Mouse (Mus musculus) hindbrain, embryonic 12.5 days (tissue): ENCODE measurements at regions not wholly inside any gene's neighbourhood (a gene's known extent, or its start where the extent isn't known, plus 50 kb on each side); places are given as distances from the start of the nearest gene placed in this dataset.

Experiments
- ATAC-seq: fragments of 200-750 bp; cut with Nextera tagmentation; 2 replicates; pipeline ENCODE4 v1.8.0; 2017; ENCODE audit warnings: moderate TSS enrichment; ENCODE audit not compliant: low FRiP score
- H3K27ac ChIP-seq: fragments of 300-500 bp; sonication (generic); 2 replicates; pipeline ENCODE4 v1.5.1; 2016; ENCODE audit warnings: mild to moderate bottlenecking
- H3K27me3 ChIP-seq: fragments of 300-500 bp; sonication (generic); 2 replicates; pipeline ENCODE4 v1.6.1; 2016; ENCODE audit warnings: mild to moderate bottlenecking
- H3K36me3 ChIP-seq: fragments of 300-500 bp; sonication (generic); 2 replicates; pipeline ENCODE4 v1.6.1; 2016; ENCODE audit warnings: mild to moderate bottlenecking
- H3K4me1 ChIP-seq: fragments of 300-500 bp; sonication (generic); 2 replicates; pipeline ENCODE4 v1.6.1; 2016
- H3K4me2 ChIP-seq: fragments of 300-500 bp; sonication (generic); replicated peaks from 2 replicates; pipeline ENCODE4 v1.6.1; 2016; ENCODE audit warnings: mild to moderate bottlenecking
- H3K4me3 ChIP-seq: fragments of 300-500 bp; sonication (generic); 2 replicates; pipeline ENCODE4 v1.5.1; 2016; ENCODE audit warnings: mild to moderate bottlenecking
- H3K9ac ChIP-seq: fragments of 300-500 bp; sonication (generic); 2 replicates; pipeline ENCODE4 v1.6.1; 2016; ENCODE audit warnings: mild to moderate bottlenecking, moderate library complexity
- H3K9me3 ChIP-seq: fragments of 300-500 bp; sonication (generic); replicated peaks from 2 replicates; pipeline ENCODE4 v1.6.1; 2016; ENCODE audit warnings: mild to moderate bottlenecking
- WGBS: fragments of 180-500 bp; shearing (Covaris S2); methylation state at CpG from one replicate; pipeline ENCODE4 v1.1.7; 2016; 5-methylcytosine and 5-hydroxymethylcytosine counted together

DNA sequence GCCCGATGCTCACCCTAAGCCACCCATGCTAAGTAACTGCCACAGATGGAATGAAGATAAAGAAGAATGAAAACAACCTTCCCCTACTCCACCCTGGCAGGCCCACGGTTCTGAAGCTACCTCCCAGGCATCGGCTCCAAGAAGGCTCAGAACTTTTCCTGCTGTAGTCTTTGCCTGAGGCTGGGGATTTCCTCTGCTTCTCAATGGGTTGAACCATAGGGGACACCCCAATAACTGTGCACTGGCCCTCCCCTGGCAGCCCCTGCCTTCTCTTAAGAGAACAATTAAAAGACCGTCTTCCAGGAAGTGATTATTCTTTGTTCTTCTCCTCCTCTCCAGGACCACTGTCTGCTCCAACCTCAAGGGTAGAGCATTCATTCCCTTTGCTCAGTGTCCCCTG, 191.9 kb downstream of the Maf start:
- ATAC-seq: no peak
- H3K9me3 ChIP-seq: 0 out of 2 replicates have a peak, but pooled peaks cover 4% of the 10 kb centered on the region
- no peak overlapping the region for H3K4me2 ChIP-seq
- 78% methylated on average over 4 of the region's 4 CpGs for WGBS
- H3K4me3 ChIP-seq: no peak overlapping the region
- no peak overlapping the region for H3K9ac ChIP-seq
- H3K36me3 ChIP-seq: no peaks in the 10 kb centered on the region
- H3K27ac ChIP-seq: no peak overlapping the region
- no peaks in the 10 kb centered on the region for H3K27me3 ChIP-seq
- no peaks in the 10 kb centered on the region for H3K4me1 ChIP-seq

DNA sequence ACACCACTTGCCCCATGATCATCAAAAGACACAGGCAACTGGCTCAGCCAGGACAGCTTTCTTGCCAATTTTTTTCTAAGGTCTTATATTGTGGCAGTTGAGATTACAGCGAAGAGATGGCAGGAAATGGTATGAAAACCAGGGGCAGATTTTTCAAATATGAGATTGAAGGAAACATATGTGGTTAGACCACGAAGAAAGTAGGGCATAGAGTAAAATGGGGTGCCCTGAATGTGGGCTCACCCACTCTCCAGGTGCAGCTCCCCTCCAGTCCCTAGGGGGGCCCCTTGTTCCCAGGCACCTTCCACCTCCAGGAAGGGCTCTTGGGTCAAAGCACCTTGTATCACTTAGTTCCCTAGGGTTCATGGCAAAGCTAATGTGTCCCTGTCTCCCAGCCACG, 193.1 kb downstream of the Maf start:
- Histone ChIP-seq H3K4me2 (no peak overlapping the region), H3K9ac (no peak overlapping the region), H3K27ac (no peak overlapping the region), H3K4me1 (no peaks in the 10 kb centered on the region), H3K27me3 (no peaks in the 10 kb centered on the region), H3K4me3 (no peak overlapping the region), H3K9me3 (no peaks in the 10 kb centered on the region), H3K36me3 (no peaks in the 10 kb centered on the region)
- no peak for ATAC-seq
- WGBS: 84% methylated on average over 3 of the region's 3 CpGs

DNA sequence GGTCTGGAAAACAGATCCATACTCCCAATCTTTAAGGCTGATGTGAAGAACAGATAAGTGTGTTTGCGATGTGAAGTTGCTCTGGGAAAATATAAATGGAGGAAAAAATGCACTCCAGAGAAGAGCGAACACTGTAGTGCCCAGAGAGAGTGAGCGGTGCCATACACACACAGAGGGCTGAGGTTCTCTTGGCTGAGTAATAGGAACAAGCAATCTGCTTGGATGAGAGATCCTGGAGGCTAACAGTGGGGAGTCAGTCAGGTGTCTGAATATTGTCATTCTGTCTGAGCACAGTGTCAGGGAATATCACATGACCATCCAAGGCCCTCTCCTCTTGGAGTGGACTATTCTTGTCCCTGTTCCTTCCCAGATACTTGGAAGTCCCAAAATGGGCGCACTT, 200.4 kb downstream of the Maf start:
- Histone ChIP-seq H3K9ac (no peak overlapping the region), H3K4me2 (no peak overlapping the region), H3K4me1 (no peaks in the 10 kb centered on the region), H3K36me3 (no peaks in the 10 kb centered on the region), H3K27ac (no peak overlapping the region), H3K27me3 (no peaks in the 10 kb centered on the region), H3K4me3 (no peak overlapping the region), H3K9me3 (no peaks in the 10 kb centered on the region)
- no peak for ATAC-seq
- WGBS: 92% methylated on average over 4 of the region's 4 CpGs

DNA sequence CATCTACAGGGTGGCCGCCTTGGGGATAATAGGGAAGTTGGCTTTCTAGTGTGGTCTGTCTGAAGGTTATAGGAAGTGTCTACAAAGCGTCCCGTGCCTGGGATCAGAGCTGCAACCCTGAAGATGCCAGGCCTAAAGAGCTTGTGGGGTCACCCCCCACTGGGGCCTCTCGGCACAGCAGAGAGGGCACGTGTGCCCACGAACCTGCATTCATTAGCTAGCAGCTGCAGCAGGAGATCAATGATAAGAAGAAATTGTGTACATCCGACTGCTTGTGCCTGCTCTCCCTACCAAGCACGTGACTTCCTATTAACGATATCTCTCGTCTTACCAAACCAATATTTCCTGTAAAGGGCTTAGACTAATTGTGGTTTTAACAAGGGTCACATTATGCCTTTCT, 200.9 kb downstream of the Maf start:
- no peak overlapping the region for H3K4me3 ChIP-seq

DNA sequence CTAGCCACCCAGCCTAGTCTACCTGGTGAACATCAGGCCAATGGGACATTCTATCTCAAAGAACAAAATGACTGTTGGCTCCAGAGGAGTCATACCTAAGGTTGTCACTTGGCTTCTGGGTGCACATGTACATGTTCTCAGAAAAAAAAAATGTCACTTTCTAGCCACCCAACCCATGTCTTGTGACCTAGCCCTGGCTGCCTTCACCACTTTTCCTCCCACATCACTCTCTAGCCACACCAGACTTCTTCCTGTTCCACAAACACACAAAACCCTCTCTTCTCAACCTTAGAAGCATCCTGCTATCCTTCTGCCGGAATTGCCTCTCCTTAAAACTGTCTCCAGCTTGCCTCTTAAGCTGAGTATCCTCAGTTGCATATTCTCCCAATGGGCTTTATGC, 211.6 kb downstream of the Maf start:
- no peak for ATAC-seq
- Histone ChIP-seq H3K4me3 (no peak overlapping the region), H3K27ac (no peak overlapping the region), H3K9ac (no peak overlapping the region), H3K27me3 (no peaks in the 10 kb centered on the region), H3K36me3 (no peaks in the 10 kb centered on the region), H3K4me1 (no peaks in the 10 kb centered on the region), H3K9me3 (no peaks in the 10 kb centered on the region), H3K4me2 (no peak overlapping the region)
- 76% methylated on average over 1 of the region's 1 CpGs for WGBS

More for the DNA sequence above, 200.9 kb downstream of the Maf start:
- Histone ChIP-seq H3K27me3 (no peaks in the 10 kb centered on the region), H3K27ac (no peak overlapping the region), H3K9me3 (no peaks in the 10 kb centered on the region), H3K36me3 (no peaks in the 10 kb centered on the region), H3K4me1 (no peaks in the 10 kb centered on the region), H3K9ac (no peak overlapping the region), H3K4me2 (no peak overlapping the region)
- no peak for ATAC-seq
- 73% methylated on average over 10 of the region's 10 CpGs for WGBS

DNA sequence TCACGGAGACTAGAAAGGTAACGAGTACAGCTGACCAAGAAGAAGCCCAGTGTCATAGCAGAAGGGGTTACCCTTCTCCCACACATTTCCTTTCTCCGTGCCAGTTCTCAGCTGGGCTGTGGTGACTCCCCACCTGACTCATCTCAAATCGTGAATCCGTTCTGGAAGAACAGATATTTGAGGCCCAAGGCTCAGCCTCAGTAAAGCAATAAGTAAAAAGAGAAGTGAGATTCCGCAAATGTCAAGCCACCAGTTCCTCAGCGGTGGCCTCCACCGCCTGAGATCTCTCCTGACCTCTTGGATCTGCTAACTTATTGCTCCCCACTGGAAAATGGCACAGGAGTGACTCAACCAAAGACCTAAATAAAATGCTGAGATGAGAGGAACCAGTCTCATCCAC, 213.2 kb downstream of the Maf start:
- Histone ChIP-seq H3K9me3 (no peaks in the 10 kb centered on the region), H3K4me3 (no peak overlapping the region), H3K4me1 (no peaks in the 10 kb centered on the region), H3K36me3 (no peaks in the 10 kb centered on the region), H3K9ac (no peak overlapping the region), H3K4me2 (no peak overlapping the region), H3K27ac (no peak overlapping the region), H3K27me3 (no peaks in the 10 kb centered on the region)
- no peak for ATAC-seq
- WGBS: 94% methylated on average over 8 of the region's 8 CpGs

DNA sequence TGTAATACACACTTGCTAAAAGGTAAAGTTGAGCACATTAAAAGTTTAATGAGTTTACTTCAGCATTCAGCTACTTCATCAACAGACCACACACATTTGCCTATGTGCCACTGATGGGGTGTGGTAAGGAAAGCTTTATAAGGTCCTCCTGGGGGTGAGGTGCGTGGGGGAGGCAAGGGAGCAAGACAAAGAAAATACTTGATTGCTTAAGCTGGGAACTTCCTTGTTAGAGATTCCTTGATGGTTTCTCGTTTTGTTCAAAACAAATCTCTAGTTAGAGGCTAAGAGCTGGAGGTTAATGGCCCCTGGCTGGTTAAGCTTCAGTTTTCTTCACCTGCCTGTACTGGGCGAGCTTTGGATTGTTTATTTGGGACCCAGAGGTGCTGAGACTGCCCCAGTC, 220.7 kb downstream of the Maf start:
- ATAC-seq: no peak
- H3K9ac ChIP-seq: no peak overlapping the region
- H3K36me3 ChIP-seq: no peaks in the 10 kb centered on the region
- no peak overlapping the region for H3K4me3 ChIP-seq
- WGBS: 41% methylated on average over 3 of the region's 3 CpGs
- H3K27ac ChIP-seq: no peak overlapping the region
- no peak overlapping the region for H3K4me2 ChIP-seq
- no peaks in the 10 kb centered on the region for H3K27me3 ChIP-seq
- no peaks in the 10 kb centered on the region for H3K9me3 ChIP-seq
- H3K4me1 ChIP-seq: peaks cover 7% of the 10 kb centered on the region; the same call in 1 of the 2 replicates

DNA sequence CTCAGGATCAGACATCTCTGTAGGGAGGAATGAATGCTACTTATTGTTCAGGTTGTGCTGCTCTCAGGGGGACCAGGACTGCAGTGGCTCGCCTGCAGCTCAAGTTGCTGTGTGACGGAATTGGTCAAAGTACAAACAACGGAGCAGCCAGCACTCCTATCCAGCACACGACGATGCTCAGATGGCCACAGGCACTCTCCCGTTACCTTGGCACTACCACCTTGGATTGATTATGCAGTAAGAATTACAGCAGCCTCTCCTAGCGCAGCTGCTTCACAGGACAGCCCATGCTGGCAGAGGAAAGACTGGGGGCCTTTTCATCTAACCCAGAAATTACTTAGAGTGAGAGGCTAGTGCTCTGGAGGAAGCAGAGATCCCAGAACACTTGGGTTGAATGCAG, 226.5 kb downstream of the Maf start:
- Histone ChIP-seq H3K36me3 (no peaks in the 10 kb centered on the region), H3K9me3 (no peaks in the 10 kb centered on the region), H3K4me2 (no peak overlapping the region), H3K9ac (no peak overlapping the region), H3K4me3 (no peak overlapping the region), H3K4me1 (peaks cover 9% of the 10 kb centered on the region), H3K27me3 (no peaks in the 10 kb centered on the region), H3K27ac (no peak overlapping the region)
- WGBS: 43% methylated on average over 7 of the region's 7 CpGs
- no peak for ATAC-seq

DNA sequence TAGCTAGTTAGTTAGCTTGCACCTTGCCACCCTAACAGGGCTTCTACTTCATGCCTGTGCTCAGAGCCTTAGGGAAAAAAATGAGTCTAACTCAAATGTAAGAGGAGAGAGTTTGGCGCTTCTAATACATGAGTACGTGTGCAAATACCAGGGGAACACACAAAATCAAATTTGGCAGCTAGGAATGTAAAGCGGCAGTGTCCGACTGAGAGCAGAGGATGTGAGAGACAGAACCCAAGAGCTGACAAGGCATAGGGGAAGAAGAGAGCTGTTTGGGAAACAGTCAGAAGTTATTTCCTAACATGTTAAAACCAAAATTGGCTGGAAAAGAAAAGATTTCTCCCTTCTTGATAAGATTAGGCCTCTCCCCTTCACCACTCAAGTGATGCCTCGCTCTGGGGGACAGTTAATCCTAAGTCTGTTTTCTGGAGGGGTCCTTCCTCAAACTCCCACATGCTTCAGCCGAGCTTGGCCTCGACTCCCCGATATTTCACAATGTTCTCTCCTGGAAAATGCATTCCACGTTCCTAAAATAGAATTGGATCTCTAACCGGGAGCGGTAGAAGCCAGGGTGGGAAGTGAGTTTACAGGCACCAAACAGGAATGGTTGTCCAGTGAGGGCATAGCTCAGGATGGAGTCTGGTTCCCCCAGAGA, 229.1 kb downstream of the Maf start:
- Histone ChIP-seq H3K9me3 (no peaks in the 10 kb centered on the region), H3K27me3 (no peaks in the 10 kb centered on the region), H3K27ac (no peak overlapping the region), H3K4me1 (peaks cover 9% of the 10 kb centered on the region), H3K9ac (no peak overlapping the region), H3K4me3 (no peak overlapping the region), H3K36me3 (no peaks in the 10 kb centered on the region), H3K4me2 (no peak overlapping the region)
- ATAC-seq: no peak
- 78% methylated on average over 11 of the region's 11 CpGs for WGBS

DNA sequence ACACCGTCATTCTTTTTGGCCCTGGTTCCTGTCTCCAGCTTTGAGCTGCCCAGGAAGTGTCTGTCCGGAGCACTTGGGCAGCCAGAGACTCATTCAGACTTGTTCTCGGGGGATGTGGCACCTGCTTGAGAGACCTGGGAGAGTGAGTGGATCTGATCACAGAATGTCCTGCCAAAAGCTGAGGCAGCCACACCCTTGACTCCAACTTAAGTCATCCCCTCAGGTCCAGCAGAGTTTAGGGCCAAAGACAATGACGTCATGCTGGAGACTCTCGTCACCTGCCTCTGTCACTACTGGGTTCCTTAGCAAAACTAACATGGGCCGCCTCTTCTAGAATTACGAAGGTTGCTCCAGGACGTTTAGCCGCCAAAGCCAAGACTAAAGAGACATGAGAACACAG, 231.5 kb downstream of the Maf start:
- Histone ChIP-seq H3K4me1 (peaks cover 6% of the 10 kb centered on the region), H3K4me3 (no peak overlapping the region), H3K27ac (no peak overlapping the region), H3K9me3 (no peaks in the 10 kb centered on the region), H3K36me3 (no peaks in the 10 kb centered on the region), H3K4me2 (no peak overlapping the region), H3K9ac (no peak overlapping the region), H3K27me3 (0 out of 2 replicates have a peak, but pooled peaks cover 5% of the 10 kb centered on the region)
- 87% methylated on average over 9 of the region's 9 CpGs for WGBS
- ATAC-seq: no peak

DNA sequence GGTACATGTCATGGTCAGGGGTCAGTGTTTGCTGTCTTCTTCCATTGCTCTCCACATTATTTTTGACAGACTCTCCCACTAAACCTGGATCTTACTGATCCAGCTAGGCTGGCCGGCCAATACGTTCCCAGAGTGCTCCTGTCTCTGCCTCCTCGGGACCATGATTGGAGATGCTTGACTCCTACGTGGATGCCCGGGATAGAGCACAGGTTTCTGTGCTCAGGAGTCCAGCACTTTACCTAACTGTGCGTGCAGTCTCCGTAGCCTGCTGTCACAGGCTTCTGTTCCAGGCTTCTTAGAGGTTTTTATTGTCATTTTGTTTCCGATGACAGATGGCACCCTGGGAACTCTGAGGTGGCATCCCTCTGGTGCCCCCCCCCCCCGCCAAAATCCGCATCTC, 232.4 kb downstream of the Maf start:
- H3K27me3 ChIP-seq: 0 out of 2 replicates have a peak, but pooled peaks cover 5% of the 10 kb centered on the region
- no peak overlapping the region for H3K9ac ChIP-seq
- no peak for ATAC-seq
- H3K4me1 ChIP-seq: no peaks in the 10 kb centered on the region
- H3K9me3 ChIP-seq: no peaks in the 10 kb centered on the region
- no peak overlapping the region for H3K27ac ChIP-seq
- 79% methylated on average over 10 of the region's 10 CpGs for WGBS
- no peak overlapping the region for H3K4me3 ChIP-seq
- no peaks in the 10 kb centered on the region for H3K36me3 ChIP-seq
- H3K4me2 ChIP-seq: no peak overlapping the region

DNA sequence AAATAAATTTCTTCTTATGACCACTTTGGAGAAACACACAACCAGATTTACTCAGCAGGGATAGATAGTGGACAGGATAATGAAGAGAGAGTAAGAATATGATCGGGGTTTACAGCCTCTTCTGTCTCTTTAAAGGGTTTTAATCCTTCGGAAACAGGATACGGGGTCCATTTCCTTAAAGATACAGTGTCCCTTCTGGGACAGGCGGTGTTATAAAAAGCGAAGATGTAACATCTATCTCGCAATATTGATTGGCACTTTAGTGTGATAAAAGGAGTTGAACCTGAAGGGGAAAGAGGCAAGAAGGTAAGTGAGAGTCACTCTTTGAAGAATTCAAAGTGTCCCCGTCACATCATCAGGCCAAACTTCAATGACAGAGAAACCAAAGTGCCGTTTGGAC, 233.6 kb downstream of the Maf start:
- Histone ChIP-seq H3K27ac (no peak overlapping the region), H3K27me3 (0 out of 2 replicates have a peak, but pooled peaks cover 5% of the 10 kb centered on the region), H3K36me3 (no peaks in the 10 kb centered on the region), H3K4me1 (no peaks in the 10 kb centered on the region), H3K4me2 (no peak overlapping the region), H3K4me3 (no peak overlapping the region), H3K9ac (no peak overlapping the region), H3K9me3 (no peaks in the 10 kb centered on the region)
- WGBS: 80% methylated on average over 8 of the region's 8 CpGs
- no peak for ATAC-seq

DNA sequence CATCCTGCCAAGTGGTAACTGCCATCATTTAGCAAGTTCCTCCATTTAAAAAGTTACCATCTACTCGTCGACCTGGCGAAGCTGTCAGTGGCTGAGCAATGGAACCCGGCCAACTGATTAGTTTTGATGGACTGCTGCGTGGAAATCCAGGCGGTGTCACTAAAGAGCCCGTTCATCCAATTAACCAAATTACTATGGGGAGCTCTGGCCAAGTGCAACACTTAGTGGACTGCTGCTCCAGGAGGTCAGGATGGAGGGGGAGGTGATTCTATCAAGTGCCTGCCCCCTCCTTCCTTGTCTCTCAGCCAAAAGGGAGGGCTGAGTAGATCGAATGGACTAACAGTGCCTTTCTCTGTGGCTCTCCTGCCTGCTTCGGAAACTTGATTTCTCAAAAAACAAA, 241.0 kb downstream of the Maf start:
- Histone ChIP-seq H3K27me3 (no peaks in the 10 kb centered on the region; the same call in 1 of the 2 replicates), H3K36me3 (no peaks in the 10 kb centered on the region), H3K9ac (no peak overlapping the region), H3K4me1 (no peaks in the 10 kb centered on the region), H3K9me3 (no peaks in the 10 kb centered on the region), H3K27ac (no peak overlapping the region), H3K4me3 (no peak overlapping the region), H3K4me2 (no peak overlapping the region)
- ATAC-seq: no peak
- 46% methylated on average over 9 of the region's 9 CpGs for WGBS
